Mouse (Mus musculus) spleen, postnatal 36 days (tissue): ENCODE results near the gene Asb16.
A peak's percentile ranks its signal among the peaks of the same experiment; 100 is the strongest.

Source experiments
- DNase-seq, 2 experiments: peaks; one replicate each; pipeline ENCODE4 v3.0.0; 2022; ENCODE audit warnings: low spot score in 2 of 2, mixed read lengths in 1 of 2

Asb16 gene

DNA sequence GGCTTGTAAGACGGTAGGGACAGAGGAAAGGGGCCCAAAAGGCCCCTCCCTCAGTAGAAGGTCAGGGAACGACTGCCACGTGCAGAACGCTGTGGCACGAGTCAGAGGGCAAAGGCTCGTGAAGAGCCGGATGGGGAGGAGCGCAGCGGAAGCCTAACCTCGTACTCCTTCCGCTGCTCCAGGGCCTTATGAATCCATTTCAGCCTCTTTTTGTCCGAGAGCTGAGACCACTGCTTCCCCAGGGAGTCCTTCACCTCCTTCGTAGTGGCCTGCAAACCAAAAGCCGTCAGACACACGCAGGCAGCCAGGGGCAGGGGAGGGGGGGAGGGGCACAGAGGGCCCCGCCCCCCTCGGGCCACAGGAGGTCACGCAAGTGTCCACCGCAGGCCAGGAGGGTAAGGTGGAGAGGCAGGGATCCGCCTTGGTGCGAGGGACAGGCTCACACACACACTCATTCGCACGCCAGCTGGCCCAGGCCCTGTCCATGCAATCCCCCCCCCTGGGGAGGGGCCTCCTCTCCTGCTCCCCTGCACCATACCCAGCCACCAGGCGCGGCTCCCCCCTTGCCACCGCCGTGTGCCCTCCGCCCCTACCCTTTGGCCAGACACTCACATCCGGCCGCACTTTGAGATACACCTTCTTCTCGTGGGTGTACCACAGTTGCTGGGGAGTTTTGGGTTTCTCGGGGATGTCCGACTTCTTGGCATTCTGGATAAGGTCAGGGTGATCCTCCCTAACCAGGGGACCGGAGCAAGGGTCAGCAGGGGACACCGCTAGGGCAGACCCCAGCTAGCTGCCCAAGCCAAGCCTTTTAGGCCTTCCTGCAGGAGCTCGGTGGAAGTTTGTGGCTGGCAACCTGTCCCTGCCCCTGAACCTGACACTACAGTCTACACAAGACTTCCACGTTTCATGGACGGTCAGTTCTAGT lies 42.5 kb downstream of the Asb16 start:
- DNase-seq = no peak

DNA sequence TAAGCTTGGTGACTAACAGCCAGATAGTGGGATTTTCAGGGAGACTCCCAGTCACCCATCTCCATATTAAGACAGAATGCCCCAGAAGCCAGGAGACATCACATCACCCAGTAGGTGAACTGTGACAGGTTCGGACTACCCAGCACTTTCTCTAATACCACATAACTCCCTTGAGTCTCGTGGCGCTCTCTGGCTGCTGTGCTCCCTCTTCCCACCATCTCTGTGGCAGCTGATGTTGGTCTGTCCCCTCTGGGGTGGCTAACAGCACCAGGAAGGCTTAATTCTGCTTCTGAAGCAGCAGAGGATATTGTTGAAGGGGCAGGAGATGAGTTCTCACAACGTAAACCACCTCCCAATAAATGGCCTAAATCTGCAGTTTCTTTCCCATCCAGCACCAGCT lies 43.4 kb downstream of the Asb16 start:
- no peak for DNase-seq

DNA sequence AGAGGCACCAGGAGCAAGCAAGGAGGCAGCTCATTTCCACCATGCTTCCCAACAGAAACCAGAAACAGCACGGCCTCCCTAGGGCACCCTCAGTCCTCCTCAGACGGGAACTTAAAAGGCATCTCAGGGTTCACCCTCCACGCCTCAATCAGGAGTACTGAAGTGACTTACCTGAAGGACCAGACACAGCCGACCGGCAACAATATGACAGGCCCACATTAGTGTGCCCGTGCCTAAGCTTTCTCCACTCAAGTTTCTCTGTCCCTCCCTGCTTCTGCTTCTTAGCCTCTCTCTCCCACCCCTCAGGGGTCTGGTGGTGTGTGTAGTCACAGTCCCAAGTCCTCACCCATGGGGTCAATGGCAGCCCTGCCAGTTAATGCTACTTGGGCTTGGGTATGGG lies 44.0 kb downstream of the Asb16 start:
- no peak for DNase-seq

DNA sequence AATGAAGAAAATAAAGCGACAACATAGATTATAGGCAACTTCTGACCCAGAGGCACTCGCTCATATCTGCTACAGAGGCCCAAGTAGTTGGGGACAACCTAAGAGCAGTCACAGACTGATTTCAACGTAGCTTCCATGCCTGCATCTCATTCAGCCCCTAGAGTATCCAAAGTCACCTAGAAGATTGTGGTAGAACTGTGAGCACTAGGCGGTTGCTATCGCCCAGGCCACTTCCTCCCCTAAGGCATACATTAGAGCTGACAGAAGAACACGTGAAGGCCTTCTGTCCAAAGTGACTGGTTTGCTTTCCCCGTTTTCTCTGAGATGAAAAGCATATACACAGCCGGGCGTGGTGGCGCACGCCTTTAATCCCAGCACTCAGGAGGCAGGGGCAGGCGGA lies 45.8 kb downstream of the Asb16 start:
- no peak for DNase-seq

DNA sequence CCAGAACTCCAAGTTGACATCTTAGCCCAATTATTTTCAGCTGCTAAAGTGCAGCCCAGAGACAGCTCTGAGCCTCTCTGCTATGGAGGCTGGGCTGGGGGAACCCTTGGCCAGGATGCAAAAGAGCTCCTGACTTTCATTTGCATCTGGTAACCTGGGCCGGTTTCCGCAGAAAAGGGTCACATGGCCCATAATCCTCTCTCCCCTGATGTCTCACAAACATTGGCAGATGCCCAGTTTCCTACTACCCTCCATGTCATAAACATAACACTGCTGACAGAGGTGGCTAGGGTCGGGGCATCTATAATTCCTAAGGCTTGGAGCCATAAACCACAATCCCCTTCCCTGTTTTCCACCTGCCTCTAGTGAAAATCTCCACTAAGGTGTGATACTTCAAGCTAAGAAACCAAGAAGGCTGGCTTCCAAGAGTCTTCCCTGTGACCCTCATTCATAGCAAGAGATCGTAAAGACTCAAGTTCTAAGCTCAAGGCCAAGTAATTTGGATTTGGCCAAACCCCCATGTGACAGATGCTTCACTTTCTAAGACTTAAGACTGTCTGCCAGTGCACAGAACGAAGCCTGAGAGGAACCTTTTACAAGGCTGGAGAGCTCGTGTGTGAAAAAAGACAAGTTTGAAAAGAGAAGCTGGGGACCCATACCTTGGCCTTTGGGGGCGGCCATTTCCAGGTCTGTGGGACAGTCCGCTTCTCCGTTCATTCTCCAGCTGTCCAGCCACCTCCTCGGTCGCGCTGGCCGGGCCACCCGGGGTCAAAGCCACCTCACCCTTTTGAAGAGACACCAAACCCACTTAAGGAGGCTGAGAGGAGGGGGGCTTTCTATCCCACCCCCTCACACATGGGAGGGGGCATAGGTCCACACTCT lies 47.4 kb downstream of the Asb16 start:
- DNase-seq = peak; percentile 59 to 64

DNA sequence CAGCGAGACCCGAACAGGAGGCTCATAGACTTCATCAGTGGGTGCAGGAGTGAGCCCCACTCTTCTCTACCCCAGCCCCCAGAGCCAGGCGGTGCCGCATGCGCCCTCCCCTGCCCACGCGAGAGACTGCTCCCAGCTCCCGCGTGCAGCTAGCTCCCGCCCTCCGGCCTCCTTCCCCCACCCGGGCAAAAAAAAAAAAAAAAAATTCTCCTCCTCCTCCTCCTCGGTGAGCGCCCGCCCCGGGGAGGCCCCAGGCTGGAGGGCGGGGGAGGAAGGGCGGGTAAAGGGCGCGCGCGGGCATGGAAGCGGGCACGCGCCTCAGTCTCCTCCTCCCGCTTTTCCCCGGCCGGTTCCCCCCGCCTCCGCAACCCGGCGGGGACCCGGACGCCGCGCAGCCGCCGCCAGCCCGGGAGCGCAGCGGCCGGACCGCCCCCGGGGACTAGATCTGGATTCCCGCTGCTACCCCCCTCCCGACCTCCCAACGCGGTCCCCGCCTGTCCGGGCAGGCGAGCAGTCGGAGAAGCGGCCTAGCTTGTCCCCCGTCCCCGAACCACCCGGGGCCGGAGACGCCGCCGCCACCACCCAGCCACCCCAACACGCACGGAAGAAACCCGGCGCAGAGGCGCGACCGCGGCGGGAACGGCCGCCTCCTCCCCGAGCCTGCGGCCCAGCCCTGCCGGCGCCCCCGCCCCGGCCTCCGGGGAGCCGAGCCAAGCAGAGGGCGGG lies 48.2 kb downstream of the Asb16 start:
- peak; percentile 93 to 94 for DNase-seq

DNA sequence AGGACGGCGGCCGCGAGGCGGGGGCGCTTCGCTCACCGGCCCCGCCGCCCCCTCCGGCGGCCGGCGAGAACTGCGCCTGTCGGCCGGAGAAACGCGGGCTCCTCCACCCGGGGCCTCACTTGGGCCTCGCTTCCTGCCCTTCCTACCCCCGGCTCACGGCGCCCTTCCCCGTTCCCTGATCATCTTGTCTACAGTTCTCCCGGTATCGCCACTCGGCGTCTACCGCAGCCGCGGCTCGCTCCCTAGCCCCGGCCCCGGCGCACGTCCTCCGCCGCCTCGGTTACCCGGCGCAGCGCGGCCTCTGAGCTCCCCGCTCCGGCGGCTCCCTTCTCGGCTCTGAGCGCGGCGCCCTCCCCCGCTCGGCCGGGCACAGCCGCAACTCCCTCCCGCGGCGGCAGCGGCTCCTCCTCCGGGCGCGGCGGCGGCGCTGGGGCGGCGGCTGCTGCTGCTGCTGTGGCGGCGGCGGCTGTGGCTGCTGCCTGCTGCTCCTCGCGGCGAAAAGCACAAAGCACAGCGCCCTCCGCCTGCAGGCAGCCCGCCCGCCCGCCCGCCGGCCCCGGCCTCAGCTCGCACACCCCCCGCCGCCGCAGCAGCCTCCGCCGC lies 48.9 kb downstream of the Asb16 start:
- DNase-seq = peak; percentile 61 to 67

DNA sequence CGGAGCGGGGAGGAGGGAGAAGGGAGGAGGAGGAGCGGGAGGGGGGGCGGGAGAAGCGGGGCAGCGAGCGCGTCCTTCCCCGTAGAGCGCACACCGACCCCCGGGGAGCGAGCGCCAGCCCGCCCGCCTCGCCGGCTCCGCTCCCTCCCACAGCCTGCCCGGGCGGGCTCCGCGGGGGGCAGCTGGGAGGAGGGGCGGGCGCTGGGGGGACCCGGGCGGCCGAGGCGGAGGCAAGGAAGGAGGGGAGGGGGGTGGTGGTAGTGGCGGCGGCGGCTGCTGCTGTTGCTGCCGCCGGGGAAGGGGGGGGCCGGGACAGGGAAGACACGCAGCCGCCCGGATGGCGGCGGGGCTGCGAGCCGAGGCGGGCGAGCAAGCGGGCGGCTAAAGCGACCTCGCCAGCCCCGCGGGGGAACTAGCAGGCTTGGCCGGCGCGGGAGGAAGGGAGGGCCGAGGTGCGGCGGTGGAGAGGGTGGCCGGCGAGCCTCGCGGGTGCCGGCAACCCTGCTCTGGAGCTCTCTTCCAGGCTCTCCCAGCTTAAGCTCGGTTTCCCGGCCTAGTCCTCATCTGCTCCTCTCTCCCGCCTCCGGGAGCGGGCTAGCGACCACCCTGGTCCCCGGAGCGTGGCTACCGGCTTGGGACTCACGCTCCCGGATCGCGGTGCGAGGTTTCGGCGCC lies 49.5 kb downstream of the Asb16 start:
- peak; percentile 66 to 77 for DNase-seq

DNA sequence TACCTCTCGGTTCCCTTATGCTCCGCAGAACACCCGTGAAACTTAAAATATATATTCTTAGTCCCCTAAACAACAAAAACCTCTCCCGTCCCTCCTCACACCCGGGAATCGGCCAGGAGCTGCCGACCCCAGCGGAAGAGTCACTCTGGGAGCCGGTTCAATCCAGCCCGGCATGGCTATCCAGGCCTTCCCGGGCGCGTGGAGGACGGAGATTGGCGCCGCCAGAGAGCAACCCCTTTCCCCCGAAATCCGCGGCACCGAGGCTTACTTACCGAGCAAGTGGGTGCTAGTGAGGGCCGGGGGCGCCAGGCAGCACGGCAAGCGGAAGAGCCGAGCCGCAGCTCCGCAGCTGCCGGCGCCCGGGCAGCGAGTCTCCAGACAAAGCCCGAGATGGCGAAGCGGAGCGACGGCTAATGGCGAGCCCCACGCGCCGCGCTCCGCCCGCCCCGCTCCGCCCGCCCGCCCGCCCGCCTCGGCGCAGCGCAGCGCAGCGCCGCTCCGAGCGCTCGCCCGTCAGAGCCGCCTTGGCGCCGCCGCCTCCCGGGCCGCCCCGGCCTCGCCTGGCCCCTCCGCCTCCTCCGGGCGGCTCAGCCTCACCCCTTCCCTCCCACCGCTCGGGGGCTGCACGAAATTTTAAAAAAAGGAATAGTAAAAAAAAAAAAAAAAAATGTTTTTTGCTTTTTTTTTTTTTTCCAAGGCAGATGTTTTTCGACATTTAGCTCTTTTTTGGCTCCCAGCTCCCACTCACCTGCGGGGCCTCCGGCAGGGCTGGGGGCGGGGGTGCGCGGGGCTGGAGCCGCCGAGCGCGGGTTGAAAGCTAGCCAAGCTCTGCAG lies 50.2 kb downstream of the Asb16 start:
- DNase-seq = peak; percentile 56 to 63

DNA sequence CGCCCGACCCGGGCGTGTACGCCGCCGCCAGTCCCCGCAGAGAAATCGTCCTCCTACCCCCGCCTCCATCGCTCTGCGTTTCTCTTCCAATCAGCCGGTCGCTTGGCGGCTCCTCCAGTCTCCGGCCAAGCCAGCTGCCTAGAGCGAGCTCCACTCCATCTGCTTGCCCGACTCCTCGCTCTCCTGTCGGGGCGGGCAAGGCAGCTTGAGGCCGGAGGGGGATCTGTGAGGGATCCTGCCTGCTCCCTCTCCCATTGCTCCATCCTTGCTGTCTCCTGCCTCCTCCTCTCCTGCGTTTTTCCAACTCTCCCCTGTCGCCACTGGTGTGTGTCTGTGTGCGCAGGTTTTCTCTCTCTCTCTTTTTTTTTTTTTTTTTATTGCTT lies 50.9 kb downstream of the Asb16 start, which contains the start of gene Ubtf:
TSS of gene Ubtf (minus strand) at position 333 of the 383 bp plus-strand sequence.
- DNase-seq = peak; percentile 76 to 78

DNA sequence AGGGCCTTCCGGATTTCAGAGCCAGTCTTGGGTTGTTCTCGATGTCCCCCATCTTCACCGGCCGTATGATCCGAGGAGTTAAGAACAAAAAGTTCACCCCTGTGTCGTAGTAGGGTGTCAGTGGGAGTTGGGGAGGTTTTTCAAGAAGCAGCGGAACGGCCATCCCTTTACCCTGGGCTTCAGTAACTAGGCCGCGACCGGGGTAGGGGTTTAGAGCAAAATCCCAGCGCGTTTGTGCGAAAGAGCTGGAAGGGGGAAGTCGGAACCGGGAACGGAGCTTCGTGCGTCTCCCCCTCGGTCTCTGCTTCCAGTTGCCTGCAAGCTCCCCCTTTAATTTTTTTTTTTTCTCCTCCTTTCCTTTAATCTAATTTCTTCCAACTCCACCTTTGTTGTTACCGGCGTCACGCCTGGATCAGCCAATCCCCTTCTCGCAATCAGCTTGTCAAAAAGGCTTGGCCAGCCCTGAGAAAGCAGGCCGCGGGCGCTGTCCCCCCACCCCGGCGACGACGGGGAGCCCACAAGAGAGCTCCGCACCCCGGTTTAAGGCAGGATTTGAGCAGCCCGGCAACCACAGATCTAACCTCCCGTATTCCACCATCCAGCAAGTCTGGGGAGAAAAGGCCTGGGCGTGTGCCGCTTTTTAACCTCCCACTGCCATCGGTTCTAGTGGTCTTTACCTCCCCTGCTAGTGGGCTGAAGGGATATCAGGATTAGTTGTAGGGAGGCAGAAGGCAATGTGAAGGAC lies 51.6 kb downstream of the Asb16 start:
- peak; percentile 79 to 83 for DNase-seq

DNA sequence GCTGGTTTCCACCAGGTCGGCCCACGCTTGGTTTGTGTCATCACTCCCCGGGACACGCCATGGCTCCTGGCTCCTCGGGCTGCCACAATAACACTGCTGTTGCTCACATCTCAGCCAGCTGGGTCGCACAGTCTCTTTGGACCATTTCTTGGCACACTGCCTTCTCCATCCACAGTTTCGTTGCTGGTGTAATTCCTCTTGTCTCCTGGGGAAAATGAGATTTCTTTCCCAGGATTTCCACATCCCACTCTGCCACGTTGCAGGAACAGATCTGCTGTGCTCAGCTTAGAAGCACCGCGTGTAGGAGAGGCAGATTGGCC lies 52.1 kb downstream of the Asb16 start:
- DNase-seq = no peak

DNA sequence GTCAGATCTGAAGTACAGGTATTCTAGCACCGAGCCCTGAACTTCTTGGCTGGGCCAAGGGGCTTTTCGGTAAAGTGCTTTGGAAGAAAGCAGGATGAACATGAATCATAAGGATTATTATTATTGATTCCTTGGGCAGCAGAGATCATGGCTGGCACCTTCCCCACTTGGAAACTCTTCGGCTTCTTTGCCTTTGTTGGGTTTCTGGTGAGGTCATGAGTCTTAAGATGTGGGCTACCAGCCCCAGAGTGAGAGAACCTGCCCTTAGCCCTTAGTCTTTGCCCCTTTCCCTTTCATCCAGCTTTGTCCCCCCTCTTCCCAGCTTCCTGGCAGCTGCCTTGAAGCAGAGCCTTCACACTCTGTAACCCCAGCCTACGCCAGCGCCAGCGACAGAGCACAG lies 53.4 kb downstream of the Asb16 start:
- no peak for DNase-seq

DNA sequence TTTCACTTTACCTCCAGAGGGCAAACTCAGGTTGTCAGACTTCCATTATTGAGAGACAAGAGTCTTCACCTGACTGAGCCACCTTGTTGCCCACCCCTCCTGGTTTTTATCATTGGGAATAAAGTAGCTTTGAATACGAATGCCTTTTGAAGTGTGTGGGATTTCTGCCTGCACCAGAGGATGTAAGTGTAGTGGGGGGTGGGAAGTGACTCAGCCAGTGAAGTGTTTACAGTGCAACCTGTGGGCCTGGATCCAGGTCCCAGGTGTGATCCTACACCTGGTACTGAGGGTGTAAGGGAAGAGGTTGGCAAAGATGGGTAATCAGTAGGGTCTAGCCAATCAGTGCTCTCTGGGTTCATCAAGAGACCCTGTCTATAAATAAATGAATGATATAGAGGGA lies 55.0 kb downstream of the Asb16 start:
- DNase-seq = no peak

DNA sequence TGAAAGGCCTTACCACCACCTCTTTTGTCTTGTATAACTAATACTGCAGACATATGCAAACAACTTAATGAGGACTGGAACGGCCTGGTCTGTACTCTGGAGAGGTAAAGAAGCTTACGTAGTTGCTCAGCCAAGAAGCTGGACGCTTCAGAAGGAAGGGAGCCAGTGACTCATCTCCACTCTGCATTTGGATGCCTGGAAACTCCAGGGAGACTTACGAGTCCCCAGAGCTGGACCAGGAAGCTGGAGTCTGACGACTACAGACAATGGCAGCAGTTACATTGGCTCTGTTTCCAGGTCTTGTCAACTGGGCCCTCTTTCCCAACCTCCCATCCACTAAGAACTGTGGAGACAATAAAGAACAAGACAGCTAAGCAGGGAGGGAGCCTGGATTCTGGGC lies 58.7 kb downstream of the Asb16 start:
- DNase-seq = no peak

DNA sequence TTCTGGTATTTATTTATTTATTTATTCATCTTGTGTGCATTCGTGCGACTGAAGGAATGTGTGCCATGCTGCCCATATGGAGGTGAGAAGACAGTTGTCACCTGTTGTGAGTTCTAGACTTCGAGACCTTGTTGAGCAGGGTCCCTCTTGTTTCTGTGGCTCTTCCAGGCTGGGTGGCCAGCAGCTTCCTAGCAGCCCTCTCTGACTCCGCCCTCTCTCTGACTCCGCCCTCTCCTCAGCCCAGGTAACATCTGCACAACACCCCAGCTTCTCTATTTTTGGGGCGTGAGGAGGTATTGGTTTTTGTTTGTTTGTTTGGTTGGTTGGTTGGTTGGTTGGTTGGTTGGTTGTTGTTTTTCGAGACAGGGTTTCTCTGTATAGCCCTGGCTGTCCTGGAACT lies 59.3 kb downstream of the Asb16 start:
- no peak for DNase-seq
